Mouse (Mus musculus) heart, postnatal 0 days (tissue): Measurements from ENCODE around the gene 9530077C05Rik. TPM values are rescaled to one million over a fixed set of nuclear protein-coding genes. Genes with fewer than 3 reads are reported as not detected.

Experiments used
- ATAC-seq: fragments of 200-750 bp; cut with Nextera tagmentation; 2 replicates; pipeline ENCODE4 v1.8.0; 2017; ENCODE audit warnings: low read depth, moderate number of reproducible peaks, moderate library complexity; ENCODE audit not compliant: insufficient read depth
- DNase-seq: peaks from one replicate; pipeline ENCODE4 v3.0.0-alpha.2; 2016; ENCODE audit warnings: low spot score
- H3K27ac ChIP-seq: fragments of 300-500 bp; sonication (generic); 2 replicates; pipeline ENCODE4 v1.5.1; 2014; ENCODE audit warnings: low read depth, mild to moderate bottlenecking
- H3K27me3 ChIP-seq: fragments of 300-500 bp; sonication (generic); 2 replicates; pipeline ENCODE4 v1.6.1; 2014; ENCODE audit warnings: low read length, mixed read lengths; ENCODE audit not compliant: control insufficient read depth, insufficient read depth
- H3K36me3 ChIP-seq: fragments of 300-500 bp; sonication (generic); replicated peaks from 2 replicates; pipeline ENCODE4 v1.6.1; 2014; ENCODE audit warnings: low read length, mixed read lengths; ENCODE audit not compliant: control insufficient read depth, insufficient read depth
- H3K4me1 ChIP-seq: fragments of 300-500 bp; sonication (generic); 2 replicates; pipeline ENCODE4 v1.6.1; 2014; ENCODE audit warnings: antibody characterized with exemption; ENCODE audit not compliant: control insufficient read depth, insufficient read depth
- H3K4me2 ChIP-seq: fragments of 300-500 bp; sonication (generic); 2 replicates; pipeline ENCODE4 v1.6.1; 2014; ENCODE audit warnings: low read depth, mild to moderate bottlenecking, low read length, moderate library complexity
- H3K4me3 ChIP-seq: fragments of 300-500 bp; sonication (generic); 2 replicates; pipeline ENCODE4 v1.5.1; 2014; ENCODE audit warnings: low read depth, low read length
- H3K9ac ChIP-seq: fragments of 300-500 bp; sonication (generic); replicated peaks from 2 replicates; pipeline ENCODE4 v1.6.1; 2014; ENCODE audit warnings: low read depth, low read length, mixed read lengths
- H3K9me3 ChIP-seq: fragments of 300-500 bp; sonication (generic); replicated peaks from 2 replicates; pipeline ENCODE4 v1.6.1; 2016; ENCODE audit warnings: low read length; ENCODE audit not compliant: control insufficient read depth
- CTCF ChIP-seq: IDR thresholded peaks from 2 replicates; pipeline ENCODE4 v1.5.1; 2016; ENCODE audit warnings: antibody characterized with exemption, control low read depth, low read depth
- EP300 ChIP-seq: IDR thresholded peaks from 2 replicates; pipeline ENCODE4 v1.6.1; 2016; ENCODE audit warnings: antibody characterized with exemption, low read depth
- WGBS: fragments of 180-500 bp; shearing (Covaris S2); extraction: QIAGEN DNeasy Blood & Tissue Kit; methylation state at CpG from one replicate; pipeline ENCODE4 v1.1.7; 2014; 5-methylcytosine and 5-hydroxymethylcytosine counted together
- polyA plus RNA-seq: library from polyadenylated mRNA; unstranded; fragments of >200 nt; fragmentation: Nextera tagmentation; extraction: Ambion mirVana; gene quantifications from 2 replicates; pipeline ENCODE4 v1.2.1, GENCODE M21; 2015
- total RNA-seq: library from RNA; depleted of rRNA; stranded (reverse); fragments of >200 nt; gene quantifications from 2 replicates; pipeline ENCODE4 v1.2.3, GENCODE M21; 2014; ENCODE audit warnings: low replicate concordance

The 9530077C05Rik gene
- total and polyA plus RNA-seq, 2 experiments from 2014 or later: 0.69 to 0.85 TPM

DNA sequence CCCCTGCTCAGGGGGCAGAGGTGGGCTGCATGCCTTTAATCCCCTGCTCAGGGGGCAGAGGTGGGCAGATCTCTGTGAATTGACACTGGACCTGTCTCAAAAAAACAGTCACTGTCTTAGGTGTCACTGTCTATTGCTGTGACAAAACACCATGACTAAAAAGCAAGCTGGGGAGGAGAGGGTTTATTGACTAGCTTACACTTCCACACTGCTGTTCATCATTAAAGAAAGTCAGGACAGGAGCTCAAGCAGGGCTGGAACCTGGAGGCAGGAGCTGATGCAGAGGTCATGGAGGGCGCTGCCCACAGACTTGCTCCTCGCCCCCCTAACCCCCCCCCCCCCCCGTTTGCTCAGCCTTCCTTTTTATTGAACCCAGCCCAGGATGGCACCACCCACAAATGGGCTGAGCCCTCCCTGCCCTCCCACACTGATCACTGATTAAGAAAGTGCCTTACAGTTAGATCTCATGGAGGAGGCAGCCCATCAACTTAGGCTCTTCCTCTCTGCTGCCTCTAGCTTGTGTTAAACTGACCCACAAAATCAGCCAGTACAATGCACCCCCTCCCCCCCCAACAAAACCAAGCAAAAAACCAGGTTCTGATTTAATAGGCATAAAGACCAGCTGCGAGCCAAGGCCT is 16.8 kb downstream of the 9530077C05Rik start:
- TF ChIP-seq EP300 (no peak), CTCF (no peak)
- ATAC-seq: no peak
- WGBS: 63% methylated on average over 4 of the region's 4 CpGs

DNA sequence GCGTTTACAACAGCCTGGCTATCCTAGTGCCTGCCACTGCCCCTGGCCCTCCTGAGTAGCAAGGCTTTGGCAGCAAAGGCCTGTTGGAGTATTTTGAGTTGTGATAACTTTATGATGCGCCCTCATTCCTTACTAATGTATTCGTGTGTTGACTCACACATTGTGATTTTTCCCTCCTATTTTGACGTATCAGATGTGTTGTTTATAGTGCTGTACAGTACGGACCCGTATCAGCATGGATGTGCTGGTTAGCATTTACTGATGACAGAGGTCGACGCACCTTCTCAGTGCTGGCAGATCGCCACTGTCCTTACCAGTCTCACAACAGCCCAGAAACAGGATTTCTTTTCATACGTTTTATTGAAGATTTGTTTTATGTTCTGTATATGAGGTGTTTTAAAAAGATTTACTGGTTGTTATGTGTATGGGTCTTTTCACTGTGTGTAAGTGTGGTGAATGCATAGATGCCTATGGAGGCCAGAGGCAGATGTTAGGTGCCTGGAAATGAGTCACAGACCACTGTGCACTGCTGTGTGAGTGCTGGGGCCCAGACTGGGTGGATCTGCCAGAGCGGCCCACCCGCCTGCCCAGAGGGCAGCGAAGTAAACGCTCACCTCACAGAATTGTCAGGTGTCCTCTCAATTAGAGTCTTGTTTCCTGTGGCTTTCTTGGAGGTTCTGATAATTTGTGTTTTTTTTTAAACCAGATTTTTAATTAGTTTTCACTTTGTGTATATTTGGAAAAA is 17.5 kb downstream of the 9530077C05Rik start:
- TF ChIP-seq CTCF (no peak), EP300 (no peak)

More for the DNA sequence above, 16.8 kb downstream of the 9530077C05Rik start:
- H3K4me2 ChIP-seq: no peak overlapping the region
- no peaks in the 10 kb centered on the region for H3K36me3 ChIP-seq
- no peak overlapping the region for H3K27ac ChIP-seq
- peaks cover 7% of the 10 kb centered on the region; the same call in 1 of the 2 replicates for H3K4me1 ChIP-seq
- H3K9me3 ChIP-seq: no peaks in the 10 kb centered on the region
- no peak overlapping the region for H3K9ac ChIP-seq
- no peaks in the 10 kb centered on the region for H3K27me3 ChIP-seq
- no peak overlapping the region for H3K4me3 ChIP-seq
- DNase-seq: no peak

DNA sequence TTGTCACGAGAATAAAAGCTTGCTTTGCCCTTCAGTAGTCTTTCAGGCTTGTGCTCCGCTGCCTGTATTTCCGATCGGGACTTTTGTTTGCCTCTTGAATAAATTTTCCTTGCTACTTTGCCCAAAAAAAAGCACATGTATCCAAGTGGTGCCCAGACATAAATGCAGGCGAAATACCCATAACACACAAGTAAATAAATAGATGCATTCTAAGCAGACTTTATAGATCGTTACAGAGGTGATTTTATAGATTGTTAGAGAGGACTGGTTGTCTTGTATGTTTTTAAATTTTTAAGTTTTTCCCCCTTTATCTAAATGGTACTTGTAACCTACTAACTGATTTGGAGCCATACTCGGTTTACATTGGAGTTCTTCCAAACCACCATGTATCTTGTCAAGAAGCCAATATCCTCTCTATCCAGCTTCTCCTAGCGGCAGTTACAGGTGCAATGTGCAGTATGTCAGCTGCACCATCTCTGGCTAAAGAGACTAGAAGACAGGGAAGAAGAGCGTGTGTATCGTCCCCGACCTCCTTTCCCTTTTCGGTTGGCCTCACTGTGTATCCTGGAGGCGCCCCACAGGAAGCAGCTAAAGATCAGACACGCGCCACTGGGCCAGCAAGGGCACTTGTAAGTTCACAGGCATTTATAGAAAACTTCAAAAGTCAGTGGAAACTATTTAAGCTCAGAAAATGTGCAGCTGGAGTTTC is 18.4 kb downstream of the 9530077C05Rik start:
- Histone ChIP-seq H3K4me3 (no peak overlapping the region), H3K9me3 (no peaks in the 10 kb centered on the region), H3K4me1 (peaks cover 7% of the 10 kb centered on the region; the same call in 1 of the 2 replicates), H3K27me3 (no peaks in the 10 kb centered on the region), H3K9ac (no peak overlapping the region), H3K36me3 (no peaks in the 10 kb centered on the region), H3K4me2 (peak overlapping the region; percentile 28), H3K27ac (0 out of 2 replicates have a peak overlapping the region, but pooled peaks have one; percentile 13)
- DNase-seq: no peak
- TF ChIP-seq CTCF (no peak), EP300 (no peak)
- ATAC-seq: no peak
- 45% methylated on average over 15 of the region's 15 CpGs for WGBS

More for the DNA sequence above, 17.5 kb downstream of the 9530077C05Rik start:
- Histone ChIP-seq H3K27ac (no peak overlapping the region), H3K9me3 (no peaks in the 10 kb centered on the region), H3K36me3 (no peaks in the 10 kb centered on the region), H3K27me3 (no peaks in the 10 kb centered on the region), H3K4me1 (peaks cover 7% of the 10 kb centered on the region; the same call in 1 of the 2 replicates), H3K4me2 (no peak overlapping the region), H3K9ac (no peak overlapping the region), H3K4me3 (no peak overlapping the region)
- WGBS: 75% methylated on average over 14 of the region's 14 CpGs
- DNase-seq: no peak
- no peak for ATAC-seq

DNA sequence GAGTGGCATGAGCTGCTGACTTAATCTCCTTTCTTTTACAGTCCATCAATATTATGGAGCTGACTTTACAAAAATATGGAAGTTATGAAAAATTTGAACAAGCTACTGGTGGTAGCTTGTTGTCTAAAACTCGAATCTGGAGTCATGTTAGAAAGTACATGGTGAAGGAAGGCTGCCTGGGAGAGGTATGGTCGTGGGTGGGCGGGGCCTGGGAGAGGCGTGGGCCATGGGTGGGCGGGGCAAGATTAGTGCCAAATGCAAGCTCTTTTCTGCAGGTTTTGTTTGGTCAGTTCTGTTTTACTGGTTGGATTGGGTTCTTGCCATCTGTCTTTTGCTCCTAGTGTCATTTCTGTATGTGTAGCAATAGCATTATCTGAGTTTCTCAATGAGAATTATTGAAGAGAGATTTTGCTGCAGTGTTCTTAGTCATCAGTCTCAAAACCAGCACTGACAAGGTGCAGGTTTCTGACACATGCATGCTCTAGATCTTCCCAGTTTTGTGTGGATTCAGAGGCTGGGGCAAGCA is 19.1 kb downstream of the 9530077C05Rik start:
- Histone ChIP-seq H3K4me2 (peak overlapping the region; percentile 28), H3K27ac (no peak overlapping the region), H3K4me1 (peaks cover 7% of the 10 kb centered on the region; the same call in 1 of the 2 replicates), H3K27me3 (no peaks in the 10 kb centered on the region), H3K4me3 (no peak overlapping the region), H3K9ac (no peak overlapping the region), H3K9me3 (no peaks in the 10 kb centered on the region), H3K36me3 (no peaks in the 10 kb centered on the region)
- DNase-seq (no peak), ATAC-seq (no peak)
- WGBS: 31% methylated on average over 5 of the region's 5 CpGs
- TF ChIP-seq EP300 (no peak), CTCF (no peak)

DNA sequence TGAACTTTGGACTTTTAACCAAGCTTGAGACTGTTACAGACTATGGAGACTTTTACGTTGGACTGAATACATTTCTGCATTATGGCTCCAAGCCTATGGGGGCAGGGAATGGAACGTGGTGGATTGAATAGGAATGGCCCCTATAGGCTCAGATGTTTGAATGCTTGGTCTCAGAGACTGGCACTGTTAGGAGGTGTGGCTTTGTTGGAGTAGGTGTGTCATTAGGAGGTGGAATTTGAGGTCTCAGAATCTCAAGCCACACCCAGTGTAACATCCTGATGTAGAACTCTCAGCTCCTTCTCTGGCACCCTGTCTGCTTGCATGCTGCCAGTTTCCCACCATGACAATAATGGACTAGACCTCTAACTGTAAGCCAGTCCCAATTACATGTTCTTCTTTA is 21.9 kb downstream of the 9530077C05Rik start:
- Histone ChIP-seq H3K4me1 (peaks cover 7% of the 10 kb centered on the region; the same call in 1 of the 2 replicates), H3K36me3 (no peaks in the 10 kb centered on the region), H3K27ac (no peak overlapping the region), H3K9ac (no peak overlapping the region), H3K9me3 (no peaks in the 10 kb centered on the region), H3K4me2 (no peak overlapping the region), H3K27me3 (no peaks in the 10 kb centered on the region), H3K4me3 (no peak overlapping the region)
- DNase-seq: no peak
- ATAC-seq: no peak
- TF ChIP-seq EP300: no peak
- no peak for TF ChIP-seq CTCF
- WGBS: 81% methylated on average over 2 of the region's 2 CpGs
